Mouse (Mus musculus) testis, adult 2 months (tissue): ENCODE data around the gene Cd40. TPM values are rescaled to one million over a fixed set of nuclear protein-coding genes. Genes with fewer than 3 reads are reported as not detected.

Experiments used
- H3K27ac ChIP-seq: fragments of 200-500 bp; 2 replicates; pipeline ENCODE4 v1.5.1; 2012; ENCODE audit warnings: low read depth, low read length; ENCODE audit not compliant: control insufficient read depth, insufficient read depth
- H3K27me3 ChIP-seq: fragments of 200-500 bp; 2 replicates; pipeline ENCODE4 v1.6.1; 2012; ENCODE audit warnings: mild to moderate bottlenecking, low read length, moderate library complexity; ENCODE audit not compliant: control insufficient read depth, insufficient read depth
- H3K36me3 ChIP-seq: fragments of 200-500 bp; 2 replicates; pipeline ENCODE4 v1.6.1; 2012; ENCODE audit warnings: mild to moderate bottlenecking, low read length; ENCODE audit not compliant: control insufficient read depth, insufficient read depth
- H3K4me1 ChIP-seq: fragments of 200-500 bp; 2 replicates; pipeline ENCODE4 v1.6.1; 2012; ENCODE audit warnings: low read length; ENCODE audit not compliant: control insufficient read depth, insufficient read depth
- H3K4me3 ChIP-seq: fragments of 200-500 bp; 2 replicates; pipeline ENCODE4 v1.5.1; 2012; ENCODE audit warnings: low read depth, mild to moderate bottlenecking, low read length, moderate library complexity, mixed read lengths; ENCODE audit not compliant: control insufficient read depth
- CTCF ChIP-seq: fragments of 200-500 bp; IDR thresholded peaks from 2 replicates; pipeline ENCODE4 v1.5.1; 2012; ENCODE audit warnings: low read depth, mild to moderate bottlenecking, inconsistent platforms, low read length, moderate library complexity; ENCODE audit not compliant: control insufficient read depth, insufficient read depth, insufficient replicate concordance
- POLR2A ChIP-seq: fragments of 200-500 bp; IDR thresholded peaks from 2 replicates; pipeline ENCODE4 v1.6.1; 2012; ENCODE audit warnings: low read depth, mild to moderate bottlenecking, inconsistent platforms, low read length, moderate library complexity; ENCODE audit not compliant: control insufficient read depth
- polyA plus RNA-seq: library from polyadenylated mRNA; depleted of rRNA; stranded (reverse); fragments of >200 nt; gene quantifications from 2 replicates; pipeline ENCODE4 v1.2.3, GENCODE M21; 2012

Cd40 gene
- polyA plus RNA-seq, 1 experiment, result 0.99 TPM

DNA sequence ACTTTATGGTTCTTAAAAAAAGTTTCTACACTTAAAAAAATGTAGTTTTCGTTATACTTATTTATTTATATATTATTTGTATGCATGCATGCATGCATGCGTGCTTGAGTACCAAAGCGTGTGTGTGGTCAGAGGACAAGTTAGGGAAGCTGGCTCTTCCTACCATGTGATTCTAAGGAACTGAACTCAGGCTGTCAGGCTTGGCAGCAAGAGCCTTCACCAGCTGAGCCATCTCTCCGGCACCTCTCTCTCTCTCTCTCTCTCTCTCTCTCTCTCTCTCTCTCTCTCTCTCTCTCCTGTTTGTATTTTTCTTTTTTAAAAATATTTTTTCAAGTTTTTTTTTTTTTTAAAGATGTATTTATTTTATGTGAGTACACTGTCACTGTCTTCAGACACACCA, 4.5 kb downstream of the Cd40 start:
- Histone ChIP-seq H3K27me3 (no peaks in the 10 kb centered on the region), H3K4me1 (no peaks in the 10 kb centered on the region), H3K27ac (no peak overlapping the region), H3K4me3 (no peak overlapping the region), H3K36me3 (no peaks in the 10 kb centered on the region)
- TF ChIP-seq POLR2A (no peak), CTCF (no peak)

DNA sequence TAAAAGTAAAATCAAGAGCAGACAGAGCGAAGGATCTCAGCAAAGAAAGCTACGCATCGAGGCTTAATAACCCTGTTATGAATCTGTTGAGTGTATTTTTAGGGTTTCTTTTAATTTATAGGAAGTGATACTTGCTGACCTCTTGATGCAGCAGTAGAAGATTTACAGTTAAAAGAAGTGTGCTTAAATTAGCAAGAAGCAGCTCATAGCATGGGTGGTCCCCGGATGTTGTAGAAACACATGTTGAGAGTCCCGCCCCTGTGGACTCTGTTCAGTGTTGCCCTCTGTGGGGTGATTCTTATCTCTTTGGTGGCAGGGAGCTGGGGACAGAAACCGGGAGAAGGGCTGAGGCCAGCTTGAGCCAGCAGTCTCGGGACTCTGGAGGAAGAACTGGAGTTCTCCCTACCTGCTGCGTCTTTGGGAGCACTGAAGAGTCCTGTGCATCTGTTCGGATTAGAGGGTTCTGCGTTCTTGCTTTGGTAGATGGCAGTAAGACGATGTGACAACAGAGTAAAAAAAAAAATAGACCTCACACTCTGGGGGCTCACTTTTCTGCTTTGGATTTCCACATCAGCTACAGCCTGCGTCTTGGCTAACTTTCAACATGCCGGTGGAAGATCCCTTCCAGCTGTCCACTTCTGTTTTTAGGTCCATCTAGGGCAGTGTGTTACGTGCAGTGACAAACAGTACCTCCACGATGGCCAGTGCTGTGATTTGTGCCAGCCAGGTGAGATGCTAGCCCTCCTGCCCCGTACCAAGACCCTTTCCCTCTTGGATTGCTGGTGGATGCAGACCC, 6.4 kb downstream of the Cd40 start:
- no peaks in the 10 kb centered on the region for H3K4me1 ChIP-seq
- no peak overlapping the region for H3K27ac ChIP-seq
- H3K4me3 ChIP-seq, result no peak overlapping the region
- no peaks in the 10 kb centered on the region for H3K27me3 ChIP-seq
- TF ChIP-seq POLR2A, result no peak
- TF ChIP-seq CTCF, result no peak
- H3K36me3 ChIP-seq, result no peaks in the 10 kb centered on the region

- no peaks in the 10 kb centered on the region for H3K36me3 ChIP-seq
- no peak overlapping the region for H3K4me3 ChIP-seq
- no peak overlapping the region for H3K27ac ChIP-seq
- H3K27me3 ChIP-seq, result no peaks in the 10 kb centered on the region
- TF ChIP-seq CTCF, result no peak
- no peak for TF ChIP-seq POLR2A
- no peaks in the 10 kb centered on the region for H3K4me1 ChIP-seq
These were observed 9.1 kb downstream of the Cd40 start for GRCm38 (mm10) chr2:165064489-165064888.

DNA sequence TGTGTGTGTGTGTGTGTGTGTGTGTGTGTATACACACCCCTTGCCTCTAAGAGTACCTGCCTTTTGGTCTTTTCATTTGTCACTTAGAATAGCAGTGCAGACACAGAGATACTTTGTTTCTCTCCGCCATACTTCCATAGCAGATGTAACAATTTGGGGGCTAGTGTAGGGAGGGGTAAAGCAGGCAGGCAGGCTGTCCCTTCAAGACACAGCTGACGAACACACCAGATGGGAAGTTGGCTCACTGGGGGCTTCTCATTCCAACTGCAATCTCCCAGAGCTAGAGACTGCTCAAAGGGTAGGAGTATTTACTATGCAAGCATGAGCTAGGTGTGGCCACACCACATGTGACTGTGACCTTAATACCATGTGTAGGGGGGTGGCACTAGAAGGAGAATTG, 13.4 kb downstream of the Cd40 start:
- no peaks in the 10 kb centered on the region for H3K36me3 ChIP-seq
- H3K27ac ChIP-seq, result no peak overlapping the region
- H3K4me3 ChIP-seq, result no peak overlapping the region
- no peaks in the 10 kb centered on the region for H3K27me3 ChIP-seq
- TF ChIP-seq POLR2A, result no peak
- TF ChIP-seq CTCF, result no peak
- H3K4me1 ChIP-seq, result peaks cover 2% of the 10 kb centered on the region; the same call in 1 of the 2 replicates

DNA sequence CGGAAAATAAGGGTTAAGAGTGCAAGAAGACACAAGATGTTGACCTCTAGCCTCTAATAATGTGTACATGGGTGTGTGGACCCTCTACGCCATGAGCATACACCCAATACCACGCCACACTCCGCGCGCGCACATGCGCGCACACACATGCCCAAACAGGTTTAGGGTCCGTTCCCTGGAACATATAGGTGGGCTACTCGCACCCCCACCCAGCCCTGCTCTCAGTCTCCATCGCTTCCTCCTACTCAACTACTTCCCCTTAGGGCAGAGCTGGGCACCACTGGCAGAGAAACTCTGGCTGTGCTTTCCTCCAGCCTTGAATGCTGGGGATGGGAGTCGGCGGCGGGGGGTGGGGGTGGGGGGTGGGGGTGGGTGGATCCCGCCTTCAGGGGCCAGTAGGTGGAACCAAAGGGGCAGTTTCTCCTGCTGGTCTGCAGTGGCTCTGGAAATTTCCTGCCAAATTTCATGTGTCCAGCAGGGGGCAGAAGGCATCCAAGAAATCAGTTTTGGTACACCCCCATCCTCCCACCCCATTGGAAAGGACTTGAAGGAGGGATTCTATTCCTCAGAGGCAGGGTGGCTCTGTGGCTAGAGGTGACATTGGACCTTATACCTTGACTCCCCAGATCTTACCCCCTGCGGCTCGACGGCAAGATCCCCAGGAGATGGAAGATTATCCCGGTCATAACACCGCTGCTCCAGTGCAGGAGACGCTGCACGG, 14.8 kb downstream of the Cd40 start:
- Histone ChIP-seq H3K4me3 (no peak overlapping the region), H3K27ac (no peak overlapping the region), H3K4me1 (peaks cover 2% of the 10 kb centered on the region; the same call in 1 of the 2 replicates), H3K36me3 (no peaks in the 10 kb centered on the region), H3K27me3 (no peaks in the 10 kb centered on the region)
- no peak for TF ChIP-seq POLR2A
- peak; percentile 15; the same call in 1 of the 2 replicates for TF ChIP-seq CTCF

DNA sequence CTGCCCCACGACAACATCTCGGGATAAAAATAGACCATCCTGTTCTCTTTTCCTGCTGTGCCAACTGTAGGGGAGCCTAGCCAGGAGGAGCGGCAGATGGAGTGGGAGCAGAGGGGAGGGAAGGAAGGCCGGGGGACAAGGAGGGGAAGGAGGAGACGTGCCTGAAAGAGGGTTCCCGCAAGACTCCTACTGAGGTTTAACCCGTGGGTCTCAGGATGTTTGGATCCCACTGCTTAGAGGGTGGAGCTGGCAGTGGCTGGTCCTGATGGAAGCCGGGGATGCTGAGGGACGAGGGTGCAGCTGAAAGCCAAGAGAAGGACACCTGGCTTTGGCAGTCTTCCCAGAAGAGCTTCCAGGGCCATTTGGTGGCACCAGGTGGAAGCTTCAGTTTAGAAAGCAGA, 18.0 kb downstream of the Cd40 start:
- TF ChIP-seq CTCF (no peak), POLR2A (no peak)
- H3K27me3 ChIP-seq, result no peaks in the 10 kb centered on the region
- H3K4me3 ChIP-seq, result no peak overlapping the region
- no peak overlapping the region for H3K27ac ChIP-seq
- peaks cover 2% of the 10 kb centered on the region; the same call in 1 of the 2 replicates for H3K4me1 ChIP-seq
- no peaks in the 10 kb centered on the region for H3K36me3 ChIP-seq
